Mouse (Mus musculus): Measurements from ENCODE around the gene Adora2b.

Gene Adora2b

DNA sequence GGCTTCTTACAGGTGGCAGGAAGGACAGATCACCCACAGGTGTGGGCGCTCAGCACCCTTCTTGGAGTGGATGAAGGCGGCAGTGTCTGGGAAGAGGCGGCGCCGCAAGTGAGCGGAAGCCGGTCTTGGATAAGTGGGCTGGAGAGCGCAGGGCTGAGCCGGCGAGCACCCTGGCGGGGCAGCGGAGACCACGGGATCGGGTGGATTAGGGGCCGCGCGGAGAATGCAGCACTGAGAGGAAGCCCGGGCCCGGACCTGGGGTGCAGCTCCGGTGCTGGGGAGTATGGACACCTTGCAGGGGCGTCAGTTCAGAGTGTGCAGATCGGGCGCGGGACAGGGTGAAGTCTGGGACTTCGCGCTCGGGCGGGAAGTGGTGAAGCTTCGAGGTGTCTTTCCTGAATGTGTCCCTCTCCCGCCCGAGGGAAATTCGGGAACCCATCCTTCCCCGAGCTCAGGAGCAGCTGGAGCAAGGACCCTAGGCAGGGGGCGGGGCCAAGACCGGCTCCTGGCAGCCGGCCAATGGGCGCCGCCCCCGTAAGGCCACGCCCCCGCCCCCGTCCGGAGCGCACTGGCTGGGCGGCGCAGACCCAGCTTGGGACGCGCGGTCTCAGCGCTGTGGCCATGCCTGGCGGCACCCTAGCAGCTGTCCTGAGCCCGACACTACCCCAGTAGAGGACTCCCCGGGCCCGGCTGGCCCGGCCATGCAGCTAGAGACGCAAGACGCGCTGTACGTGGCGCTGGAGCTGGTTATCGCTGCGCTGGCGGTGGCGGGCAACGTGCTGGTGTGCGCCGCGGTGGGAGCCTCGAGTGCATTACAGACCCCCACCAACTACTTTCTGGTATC lies at the start of gene Adora2b:
Gene Adora2b (plus strand): TSS at position 584 of the 844 bp plus-strand sequence.
- DNase-seq (ENCODE audit: low read depth, low spot score), result peak; percentile 77

DNA sequence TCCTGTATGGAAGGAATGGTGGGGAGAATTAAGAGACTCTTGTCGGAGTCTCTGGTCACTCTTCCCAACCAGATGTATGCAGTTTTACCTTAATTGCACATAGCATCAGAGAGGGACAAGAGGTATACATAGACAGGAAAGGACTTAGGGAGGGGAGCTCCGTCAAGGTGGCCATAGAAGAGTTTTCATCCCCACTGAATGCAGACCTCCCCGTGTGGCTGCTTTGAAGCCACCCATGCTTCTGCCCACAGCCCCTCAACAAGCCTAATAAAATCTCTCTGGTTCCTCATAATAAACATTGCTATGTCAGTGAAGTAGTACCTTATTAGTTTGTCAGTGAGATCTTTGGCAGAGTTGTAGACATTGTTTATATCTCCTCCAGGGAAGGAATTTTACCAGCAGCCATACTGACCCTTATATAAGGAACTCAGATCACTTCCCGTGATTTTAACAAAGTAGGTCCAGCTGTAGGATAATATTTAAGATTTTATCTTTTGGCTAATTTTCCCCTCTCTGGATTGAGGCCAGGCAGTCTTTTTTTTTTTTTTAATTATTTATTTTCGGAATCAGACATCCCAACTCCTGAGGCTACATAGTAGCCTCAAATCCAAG lies 47.8 kb upstream of the Adora2b start:
- DNase-seq (ENCODE audit: low read depth, low spot score), result no peak

DNA sequence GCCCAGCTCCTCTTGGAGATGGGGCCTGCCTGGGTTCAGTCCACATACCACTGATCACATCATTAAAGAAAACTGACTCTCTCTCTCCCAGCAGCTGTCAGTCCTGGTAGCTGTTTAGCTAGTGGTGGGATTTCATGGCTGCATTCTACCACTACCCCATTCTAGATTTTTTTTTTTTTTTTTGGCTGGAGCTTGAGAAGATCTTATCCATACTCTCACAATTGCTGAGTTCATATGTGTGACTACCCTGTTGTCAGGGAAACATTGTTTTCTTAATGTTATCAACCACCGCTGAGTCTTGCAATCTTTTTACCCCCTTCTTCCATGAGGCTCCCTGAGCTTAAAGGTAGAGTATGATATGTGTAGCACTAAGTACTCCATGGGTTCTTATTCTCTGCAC lies 46.1 kb upstream of the Adora2b start:
- DNase-seq (ENCODE audit: low read depth, low spot score), result no peak

DNA sequence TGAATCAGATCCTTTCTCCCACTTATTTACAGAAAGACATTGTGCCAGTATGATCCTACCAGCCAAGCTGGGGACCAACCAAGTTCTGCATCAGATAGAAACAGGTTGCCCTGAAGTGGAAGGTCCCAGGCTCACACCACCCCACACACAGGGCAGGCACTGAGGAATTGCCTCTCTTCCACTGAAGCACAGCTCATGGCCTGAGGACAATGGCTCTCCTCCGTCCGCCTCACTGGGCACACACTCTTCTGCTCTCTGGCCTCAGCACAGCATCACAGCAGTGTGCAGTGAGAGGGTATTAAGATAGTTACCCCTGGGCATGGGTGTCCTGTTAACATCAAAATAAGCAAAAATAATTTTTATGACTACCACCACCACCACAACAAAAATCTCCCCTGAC lies 39.7 kb upstream of the Adora2b start:
- DNase-seq (ENCODE audit: low read depth, low spot score), result no peak

DNA sequence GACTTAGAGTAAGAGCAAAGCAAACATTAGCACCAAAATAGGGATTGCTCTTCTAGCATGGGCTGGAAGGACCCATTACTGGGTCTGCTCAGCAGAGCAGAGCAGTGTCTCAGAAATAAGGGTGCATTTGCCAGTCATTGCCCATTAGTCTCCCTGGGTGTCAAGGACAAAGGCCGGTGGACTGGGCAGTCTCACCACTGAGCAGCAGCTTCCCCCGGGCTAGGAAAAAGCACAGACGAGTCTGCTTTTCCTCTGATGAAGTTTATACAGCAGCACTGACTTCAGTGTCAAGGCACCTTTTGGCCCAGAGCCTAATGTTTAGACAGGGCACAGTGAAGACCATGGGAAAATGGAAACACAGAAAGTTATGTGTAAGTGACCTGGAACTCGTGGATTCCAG lies 38.9 kb upstream of the Adora2b start:
- no peak for DNase-seq (ENCODE audit: low read depth, low spot score)

DNA sequence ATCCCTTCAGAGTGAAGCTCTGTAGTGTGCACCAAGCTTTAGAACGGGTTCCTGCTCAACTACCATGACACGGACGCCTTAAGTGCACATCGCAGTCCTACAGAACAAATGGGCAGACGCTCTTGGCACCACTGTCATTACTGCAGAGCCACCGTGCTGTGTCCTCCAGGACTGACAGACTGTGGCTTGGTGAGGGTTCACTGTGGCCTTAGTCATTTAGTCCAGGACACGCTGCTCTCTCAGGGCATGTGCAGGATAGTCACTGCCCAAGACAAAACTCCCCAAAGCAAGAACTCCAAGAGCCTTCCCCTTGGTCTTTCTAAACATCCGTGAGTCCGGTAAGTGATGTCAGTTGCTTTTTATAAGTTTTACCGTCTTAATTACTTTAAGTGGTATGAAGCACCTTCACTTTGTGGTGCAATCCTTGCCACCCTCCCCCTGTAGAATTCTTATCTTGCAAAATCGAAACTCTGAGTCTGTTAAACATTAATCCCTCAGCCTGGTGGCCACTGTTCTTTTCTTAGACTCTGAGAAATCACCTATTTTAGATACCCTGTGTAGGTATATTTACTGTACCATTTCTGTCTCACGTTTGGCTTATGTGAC lies 35.3 kb upstream of the Adora2b start:
- no peak for DNase-seq (ENCODE audit: low read depth, low spot score)

DNA sequence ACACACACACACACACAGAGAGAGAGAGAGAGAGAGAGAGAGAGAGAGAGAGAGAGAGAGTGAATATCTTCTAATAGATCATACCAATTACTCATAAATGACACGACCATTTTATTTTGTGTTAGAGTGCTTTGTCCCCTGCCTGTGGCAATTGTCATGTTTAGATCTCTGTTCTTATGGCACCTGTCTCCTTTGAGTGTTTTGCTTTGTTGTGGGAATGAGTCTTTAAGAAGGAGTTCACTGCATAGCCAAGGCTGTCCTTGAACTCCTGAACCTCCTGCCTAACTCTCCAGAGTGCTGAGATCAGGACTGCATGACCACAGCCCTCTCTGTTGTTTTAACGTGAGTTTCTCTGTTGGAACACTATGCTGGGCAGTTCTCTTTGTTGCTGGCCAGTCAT lies 33.7 kb upstream of the Adora2b start:
- DNase-seq (ENCODE audit: low read depth, low spot score), result no peak

DNA sequence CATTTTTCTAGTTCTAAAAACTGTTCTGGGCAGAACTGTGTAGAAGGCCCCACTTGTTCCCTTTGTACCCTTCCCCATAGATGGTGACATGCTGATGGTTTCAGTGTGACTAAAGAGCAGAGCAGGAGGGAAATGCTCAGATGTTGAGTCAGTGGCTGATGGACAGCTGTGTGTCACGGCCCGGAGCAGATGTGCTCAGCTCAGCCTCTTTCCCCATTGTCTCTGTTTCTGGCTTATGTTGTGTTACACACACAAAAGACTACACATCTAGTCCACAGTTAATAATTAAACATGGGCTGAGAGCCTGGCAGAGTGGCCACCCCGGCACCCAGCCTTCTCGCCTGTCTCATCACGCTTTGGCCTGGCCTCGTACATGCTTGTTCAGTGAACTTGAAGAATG lies 31.0 kb upstream of the Adora2b start:
- no peak for DNase-seq (ENCODE audit: low read depth, low spot score)

DNA sequence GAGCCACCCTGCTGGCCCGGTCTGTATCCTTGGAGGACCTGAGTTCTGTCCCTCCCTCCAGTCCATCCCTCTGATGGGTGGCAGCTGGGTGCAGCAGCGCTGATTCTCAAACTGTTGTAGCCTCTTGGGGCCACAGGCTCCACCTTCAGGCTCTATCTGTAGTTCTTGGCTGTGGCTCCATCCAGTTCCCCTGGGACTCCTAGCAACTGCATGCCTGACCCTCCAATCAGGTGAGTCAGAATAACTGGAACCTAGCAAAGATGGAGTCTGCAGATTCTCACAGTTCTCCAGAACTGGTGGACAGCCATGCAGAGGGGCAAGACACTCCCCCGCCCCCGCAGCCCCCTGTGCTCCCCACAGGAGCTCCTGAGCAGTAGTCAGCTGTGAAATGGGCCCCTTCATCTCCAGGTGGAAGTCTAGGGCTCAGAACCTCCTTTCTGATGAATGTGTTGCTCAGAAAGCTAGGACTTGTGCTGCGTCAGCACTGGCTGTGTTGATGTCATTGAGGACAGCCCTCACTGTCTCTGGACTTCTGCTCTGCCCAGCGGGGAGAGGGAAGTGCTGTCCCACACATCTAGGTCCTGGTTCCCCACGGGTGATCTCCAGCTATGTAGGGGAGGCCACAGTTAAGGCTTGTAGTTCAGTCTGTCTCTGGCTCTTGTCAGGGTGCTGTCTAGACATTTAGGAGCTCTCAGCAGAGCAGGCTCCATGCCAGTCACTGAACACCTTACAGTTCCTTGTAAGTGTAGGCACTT lies 27.9 kb upstream of the Adora2b start:
- no peak for DNase-seq (ENCODE audit: low read depth, low spot score)

DNA sequence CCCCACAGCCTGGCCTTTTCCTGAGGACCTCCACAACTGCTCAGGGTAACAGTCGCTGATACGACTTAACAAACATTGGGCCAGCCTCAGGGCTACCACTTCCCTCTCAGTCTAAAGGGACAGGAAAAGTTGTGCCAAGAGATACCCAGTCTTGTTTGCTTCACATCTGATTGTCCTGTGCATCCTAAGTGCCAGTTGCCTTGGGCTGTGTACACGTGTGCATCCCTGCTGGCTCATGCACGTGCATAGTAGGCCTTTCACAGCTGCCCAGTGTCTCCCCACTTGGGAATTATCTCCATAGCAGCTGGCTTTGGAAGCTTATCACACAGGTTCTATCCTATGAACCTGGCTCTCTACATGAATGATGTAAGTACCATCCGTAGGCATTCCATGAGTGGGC lies 25.4 kb upstream of the Adora2b start:
- DNase-seq (ENCODE audit: low read depth, low spot score), result no peak

DNA sequence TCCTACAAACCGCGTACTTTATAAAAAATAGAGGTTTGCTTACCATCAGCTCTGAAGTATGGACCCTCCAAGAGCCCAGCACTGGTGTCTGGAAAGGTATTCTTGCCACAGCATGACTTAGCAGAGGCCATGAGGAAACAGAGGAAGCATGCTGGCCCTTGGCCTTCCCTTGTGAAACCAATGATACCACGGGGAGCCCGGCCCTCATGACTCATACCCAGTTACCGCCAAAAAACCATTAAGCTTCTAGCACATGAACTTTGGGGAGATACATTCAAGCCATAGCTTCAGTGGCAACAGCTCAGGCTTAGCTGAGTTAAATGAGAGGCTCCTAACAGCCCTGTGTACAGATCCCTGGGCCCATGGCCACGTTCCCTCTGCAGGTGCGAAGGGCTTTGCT lies 24.8 kb upstream of the Adora2b start:
- no peak for DNase-seq (ENCODE audit: low read depth, low spot score)

DNA sequence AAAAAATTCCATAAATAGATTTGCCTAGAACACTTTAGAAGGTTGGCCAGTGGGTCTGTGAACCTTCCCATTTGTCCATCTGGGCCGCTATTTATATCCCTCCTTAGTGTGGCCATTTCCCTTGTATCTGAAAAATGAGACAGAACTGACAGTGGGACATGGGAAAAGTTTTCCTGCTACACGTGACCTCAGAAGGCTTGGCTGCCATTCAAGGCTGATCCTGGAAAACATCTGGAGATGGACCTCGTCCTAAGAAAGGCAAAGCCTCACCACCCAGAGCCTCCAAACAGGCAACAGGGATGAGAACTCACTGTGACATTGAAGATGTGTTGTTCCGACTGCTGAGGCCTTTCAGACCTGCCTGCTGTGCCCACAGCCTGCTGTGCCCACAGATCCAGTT lies 24.0 kb upstream of the Adora2b start:
- no peak for DNase-seq (ENCODE audit: low read depth, low spot score)

DNA sequence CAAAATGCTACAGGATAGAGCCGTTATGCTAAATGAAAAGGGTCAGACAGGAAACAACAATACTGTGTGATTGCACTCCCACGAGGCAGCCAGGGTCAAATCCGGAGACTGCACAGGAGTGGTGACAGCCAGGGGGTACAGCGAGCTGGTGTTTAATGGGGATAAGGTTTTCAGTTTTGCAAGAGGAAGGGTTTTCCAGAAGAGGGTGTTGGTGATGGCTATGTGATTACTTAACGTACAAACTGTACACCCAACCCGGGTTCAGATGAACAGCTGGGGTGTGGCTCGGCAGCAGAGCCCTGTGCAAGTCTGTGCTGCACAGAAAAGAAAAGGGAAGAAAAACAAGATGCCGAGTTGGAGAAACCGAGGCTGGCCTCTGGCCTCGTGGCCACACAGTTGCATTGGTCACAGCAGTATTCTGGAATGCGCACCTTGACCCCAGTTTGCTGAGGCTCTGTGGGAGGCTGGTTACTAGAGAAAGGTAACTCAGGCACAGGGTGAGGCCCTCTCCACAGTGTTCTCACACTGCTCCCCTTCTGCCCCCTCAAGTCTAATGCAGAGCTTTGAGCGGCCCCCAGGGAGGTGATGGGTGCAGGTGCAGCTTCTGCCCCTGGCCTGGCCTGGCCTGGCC lies 8.0 kb upstream of the Adora2b start:
- DNase-seq (ENCODE audit: low read depth, low spot score), result no peak

DNA sequence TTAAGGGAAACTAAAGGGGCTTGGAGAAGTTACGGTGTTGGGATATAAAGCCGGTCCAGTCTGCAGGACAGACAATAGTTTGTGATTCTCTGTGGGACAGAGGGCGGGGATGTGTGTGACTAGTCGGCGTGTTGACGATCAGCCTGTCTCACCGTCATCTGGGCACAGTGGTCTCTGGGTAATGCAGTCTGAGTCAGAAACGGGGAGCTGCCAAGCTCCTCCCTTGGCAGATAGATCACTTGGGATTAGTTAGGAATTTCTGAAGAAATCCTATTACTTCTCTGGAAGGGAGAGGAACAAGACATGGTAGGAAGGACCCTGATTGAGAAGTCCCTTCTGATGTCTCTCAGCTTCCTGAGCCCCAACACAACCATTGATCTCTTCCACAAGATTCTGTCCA lies 4.9 kb upstream of the Adora2b start:
- DNase-seq (ENCODE audit: low read depth, low spot score), result no peak

DNA sequence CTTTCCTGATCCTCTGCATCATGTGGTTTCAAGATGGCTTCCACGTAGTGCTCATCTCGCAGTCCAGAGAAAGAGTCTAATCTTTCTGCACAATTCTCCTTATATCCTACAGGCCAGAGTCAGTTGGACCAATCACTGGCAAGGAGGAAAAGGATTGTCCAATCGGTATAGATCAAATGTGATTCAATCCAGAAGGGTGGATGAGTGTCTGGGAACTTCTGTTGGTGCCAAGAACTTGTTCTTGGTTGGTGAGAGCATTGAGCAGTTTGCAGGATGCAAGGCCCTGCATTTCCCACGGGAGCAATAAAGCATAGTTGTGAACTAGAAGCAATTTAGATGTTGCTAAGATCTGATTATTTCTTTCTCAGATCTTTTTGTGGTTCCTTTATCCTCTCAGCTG lies 4.3 kb upstream of the Adora2b start:
- DNase-seq (ENCODE audit: low read depth, low spot score), result no peak

DNA sequence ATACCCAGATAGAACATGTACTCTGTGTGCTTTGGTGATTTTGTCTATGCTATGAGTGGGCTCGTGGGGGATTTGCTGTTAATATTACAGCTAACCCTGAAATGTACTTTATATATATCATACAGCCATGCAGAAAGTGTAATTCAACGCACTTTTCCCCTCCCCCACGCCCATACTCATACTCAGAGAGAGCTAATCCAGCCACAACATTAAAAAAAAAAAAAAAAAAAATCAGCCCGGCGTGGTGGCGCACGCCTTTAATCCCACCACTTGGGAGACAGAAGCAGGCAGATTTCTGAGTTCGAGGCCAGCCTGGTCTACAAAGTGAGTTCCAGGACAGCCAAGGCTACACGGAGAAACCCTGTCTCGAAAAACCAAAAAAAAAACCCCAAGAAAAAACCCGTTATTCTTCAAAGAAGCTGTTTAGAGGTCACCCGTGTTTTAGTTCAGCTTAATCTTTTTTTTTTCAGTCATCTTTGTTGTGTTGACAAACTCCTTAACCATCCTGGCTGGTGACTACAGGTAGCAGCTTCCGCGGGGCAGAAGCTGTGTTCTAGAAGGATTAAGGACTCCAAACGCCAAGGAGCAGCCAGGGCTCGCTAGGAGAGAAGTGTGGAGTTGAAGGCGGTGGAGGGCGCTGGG lies 904 bp upstream of the Adora2b start:
- no peak for DNase-seq (ENCODE audit: low read depth, low spot score)

DNA sequence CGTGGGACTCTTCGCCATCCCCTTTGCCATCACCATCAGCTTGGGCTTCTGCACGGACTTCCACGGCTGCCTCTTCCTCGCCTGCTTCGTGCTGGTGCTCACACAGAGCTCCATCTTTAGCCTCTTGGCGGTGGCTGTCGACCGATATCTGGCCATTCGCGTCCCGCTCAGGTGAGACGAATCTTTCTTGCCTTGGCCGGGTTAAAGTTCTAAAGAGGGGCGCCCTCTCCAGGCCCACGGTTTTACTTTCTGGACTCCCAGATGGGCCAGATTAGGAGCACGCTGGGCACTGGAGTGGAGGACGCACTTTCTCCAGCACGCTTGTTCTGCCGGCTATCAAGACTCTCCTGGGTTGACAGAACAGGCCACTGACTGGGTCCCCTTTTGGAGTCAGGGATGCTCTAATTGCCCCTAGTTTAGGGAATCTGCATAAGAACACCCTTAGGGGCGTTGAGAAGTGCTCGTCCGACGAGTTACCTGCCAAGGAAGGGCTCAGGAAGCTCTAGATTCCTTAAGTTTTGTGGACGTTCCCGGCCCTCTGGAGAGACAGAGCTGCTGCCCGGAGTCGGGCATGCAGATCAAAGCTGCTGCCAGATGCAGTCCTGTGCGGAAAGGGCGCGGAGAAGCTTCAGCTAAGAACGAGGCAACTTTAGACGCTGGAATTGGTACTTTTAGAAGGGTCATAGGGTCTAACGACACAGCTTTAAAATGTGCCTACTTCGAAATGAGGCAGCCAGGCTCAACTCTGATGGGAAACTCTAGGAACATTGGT lies 668 bp downstream of the Adora2b start:
- DNase-seq (ENCODE audit: low read depth, low spot score), result no peak

DNA sequence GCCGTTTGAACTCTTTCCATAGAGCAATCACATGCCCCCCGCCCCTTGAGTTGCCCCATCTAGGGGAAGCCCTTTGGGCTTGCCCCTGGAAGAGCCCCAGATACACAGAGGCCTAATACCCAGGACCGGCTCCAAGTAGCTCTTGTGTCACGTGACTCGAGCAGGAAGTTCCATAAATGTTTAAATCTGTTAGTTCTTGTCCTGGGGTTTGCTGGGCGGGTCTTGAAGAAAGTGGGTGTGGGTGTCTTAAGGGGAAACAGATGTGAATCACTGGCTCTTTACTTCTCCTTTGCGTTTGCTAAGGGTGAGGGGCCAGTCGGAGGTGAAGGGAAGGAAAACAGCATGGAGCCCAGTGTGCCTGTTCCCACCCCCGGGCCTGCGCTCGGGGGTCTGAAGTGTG lies 2.3 kb downstream of the Adora2b start:
- peak; percentile 26 for DNase-seq (ENCODE audit: low read depth, low spot score)

DNA sequence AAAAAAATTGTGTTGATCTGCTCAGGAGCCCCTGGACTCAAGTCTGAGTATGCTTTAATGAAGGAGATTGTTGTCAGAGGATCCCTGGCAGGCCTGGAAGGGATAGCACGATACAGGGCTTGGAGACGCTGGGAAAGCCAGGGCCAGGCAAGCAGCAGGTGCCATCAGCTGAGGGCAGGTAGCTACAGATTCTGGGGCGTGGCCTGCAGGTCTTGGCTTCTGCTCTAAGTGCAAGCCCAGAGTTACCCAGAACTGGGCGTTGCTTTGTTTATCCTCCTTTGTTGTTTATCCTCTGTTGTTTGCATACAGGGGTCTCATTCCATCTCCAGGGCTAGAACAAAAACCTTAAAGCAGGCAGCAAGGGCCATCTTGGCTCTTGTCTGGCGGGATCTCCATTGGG lies 4.6 kb downstream of the Adora2b start:
- DNase-seq (ENCODE audit: low read depth, low spot score), result no peak

DNA sequence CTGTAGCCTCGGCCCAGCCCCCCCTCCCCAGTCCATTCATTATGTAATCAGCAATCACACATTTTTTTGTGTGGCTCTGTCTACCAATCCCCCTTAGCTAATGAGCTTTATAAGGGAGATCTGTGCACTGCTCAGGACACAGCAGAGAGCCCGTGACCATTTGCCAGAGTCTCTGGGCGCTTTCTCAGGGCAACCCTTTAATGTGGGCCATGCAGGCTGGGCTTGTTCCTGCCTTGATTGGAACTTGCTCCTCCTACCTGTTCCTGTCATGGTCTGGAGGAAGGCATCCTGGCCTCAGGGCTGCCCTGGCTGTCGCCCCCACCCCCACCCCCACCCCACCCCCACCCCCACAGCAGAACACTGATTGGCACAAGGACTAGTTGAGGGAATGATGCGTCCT lies 10.4 kb downstream of the Adora2b start:
- DNase-seq (ENCODE audit: low read depth, low spot score), result no peak

DNA sequence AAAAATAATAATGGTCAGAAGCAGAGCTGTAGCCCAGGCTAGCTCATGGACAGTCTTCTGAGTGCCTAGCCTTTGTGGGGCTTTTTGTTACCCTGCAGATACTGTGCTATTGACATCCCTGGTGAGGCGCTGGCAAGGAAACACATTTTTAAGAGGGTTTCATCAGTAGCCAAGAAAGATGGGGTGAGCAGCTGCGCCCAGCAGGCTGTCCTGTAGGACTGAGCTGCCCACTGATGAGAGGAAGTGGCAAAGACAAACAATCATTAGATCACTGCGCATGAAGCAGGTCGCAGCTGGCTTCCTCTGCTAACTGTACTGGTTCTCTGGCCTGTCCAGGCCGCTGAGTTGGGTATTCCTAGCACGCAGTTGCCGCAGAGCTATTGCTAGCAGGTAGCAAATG lies 14.8 kb downstream of the Adora2b start:
- DNase-seq (ENCODE audit: low read depth, low spot score), result no peak
